Mouse (Mus musculus) heart, embryonic 15.5 days (tissue): ENCODE results near the gene Dlk2. TPM values are rescaled to one million over a fixed set of nuclear protein-coding genes. Genes with fewer than 3 reads are reported as not detected.

Experiments used
- ATAC-seq: fragments of 200-750 bp; cut with Nextera tagmentation; replicated peaks from 2 replicates; pipeline ENCODE4 v1.8.0; 2017; ENCODE audit warnings: low read depth, moderate TSS enrichment; ENCODE audit not compliant: insufficient number of reproducible peaks, insufficient read depth, low FRiP score
- H3K27ac ChIP-seq: fragments of 300-500 bp; sonication (generic); 2 replicates; pipeline ENCODE4 v1.5.1; 2015; ENCODE audit warnings: mild to moderate bottlenecking, inconsistent platforms
- H3K27me3 ChIP-seq: fragments of 300-500 bp; sonication (generic); 2 replicates; pipeline ENCODE4 v1.6.1; 2015; ENCODE audit warnings: inconsistent platforms
- H3K36me3 ChIP-seq: fragments of 300-500 bp; sonication (generic); 2 replicates; pipeline ENCODE4 v1.6.1; 2015; ENCODE audit warnings: mild to moderate bottlenecking, inconsistent platforms
- H3K4me1 ChIP-seq: fragments of 300-500 bp; sonication (generic); replicated peaks from 2 replicates; pipeline ENCODE4 v1.6.1; 2015; ENCODE audit warnings: inconsistent platforms
- H3K4me2 ChIP-seq: fragments of 300-500 bp; sonication (generic); 2 replicates; pipeline ENCODE4 v1.6.1; 2015; ENCODE audit warnings: inconsistent platforms, mild to moderate bottlenecking, moderate library complexity
- H3K4me3 ChIP-seq: fragments of 300-500 bp; sonication (generic); 2 replicates; pipeline ENCODE4 v1.5.1; 2015; ENCODE audit warnings: mild to moderate bottlenecking, inconsistent platforms
- H3K9ac ChIP-seq: fragments of 300-500 bp; sonication (generic); 2 replicates; pipeline ENCODE4 v1.6.1; 2015; ENCODE audit warnings: mild to moderate bottlenecking, inconsistent platforms
- H3K9me3 ChIP-seq: fragments of 300-500 bp; sonication (generic); replicated peaks from 2 replicates; pipeline ENCODE4 v1.6.1; 2016; ENCODE audit warnings: inconsistent platforms
- WGBS: fragments of 180-500 bp; shearing (Covaris S2); methylation state at CpG from one replicate; pipeline ENCODE4 v1.1.7; 2015; ENCODE audit warnings: mixed read lengths; 5-methylcytosine and 5-hydroxymethylcytosine counted together
- polyA plus RNA-seq: library from polyadenylated mRNA; unstranded; fragments of >200 nt; fragmentation: Nextera tagmentation; extraction: Ambion mirVana; gene quantifications from 2 replicates; pipeline ENCODE4 v1.2.1, GENCODE M21; 2015

The Dlk2 gene
- polyA plus RNA-seq, 1 experiment from 2014 or later, result 0.49 TPM

- ATAC-seq, result no peak
- Histone ChIP-seq H3K4me2 (no peak overlapping the region), H3K27me3 (no peaks in the 10 kb centered on the region), H3K9ac (no peak overlapping the region), H3K27ac (no peak overlapping the region), H3K9me3 (no peaks in the 10 kb centered on the region), H3K4me1 (peaks cover 4% of the 10 kb centered on the region), H3K4me3 (no peak overlapping the region), H3K36me3 (peaks cover 11% of the 10 kb centered on the region; the same call in 1 of the 2 replicates)
- 82% methylated on average over 14 of the region's 14 CpGs for WGBS
These were observed 25.0 kb downstream of the Dlk2 start for GRCm38 (mm10) chr17:46322046-46322823.

GRCm38 (mm10) chr17:46327413-46327905, 30.2 kb downstream of the Dlk2 start:
- no peaks in the 10 kb centered on the region for H3K27me3 ChIP-seq
- H3K4me1 ChIP-seq, result peaks cover 15% of the 10 kb centered on the region
- peaks cover 4% of the 10 kb centered on the region; the same call in 1 of the 2 replicates for H3K36me3 ChIP-seq
- peak overlapping the region; percentile 93 for H3K9ac ChIP-seq
- no peak; the same call in 1 of the 2 replicates for ATAC-seq
- no peaks in the 10 kb centered on the region for H3K9me3 ChIP-seq
- H3K4me3 ChIP-seq, result peak overlapping the region; percentile 85
- H3K27ac ChIP-seq, result peak overlapping the region; percentile 95
- peak overlapping the region; percentile 96 for H3K4me2 ChIP-seq
- WGBS, result 5% methylated on average over 27 of the region's 27 CpGs

GRCm38 (mm10) chr17:46327906-46328534, 30.8 kb downstream of the Dlk2 start, which contains the start of gene Abcc10:
Gene Abcc10, minus strand, starts transcription at chr17:46328352.
- WGBS, result under 1% methylated on average over 40 of the region's 40 CpGs
- H3K36me3 ChIP-seq, result peaks cover 2% of the 10 kb centered on the region; the same call in 1 of the 2 replicates
- peak within 1 kb of the TSS; percentile 93 for H3K9ac ChIP-seq
- H3K9me3 ChIP-seq, result no peaks in the 10 kb centered on the region
- H3K4me2 ChIP-seq, result peak within 1 kb of the TSS; percentile 96
- H3K27me3 ChIP-seq, result no peaks in the 10 kb centered on the region
- H3K4me3 ChIP-seq, result peak within 1 kb of the TSS; percentile 85
- ATAC-seq, result peak; percentile 98
- peak within 1 kb of the TSS; percentile 95 for H3K27ac ChIP-seq
- H3K4me1 ChIP-seq, result peaks cover 15% of the 10 kb centered on the region

- no peaks in the 10 kb centered on the region for H3K36me3 ChIP-seq
- peak overlapping the region; percentile 95 for H3K27ac ChIP-seq
- 72% methylated on average over 6 of the region's 6 CpGs for WGBS
- no peak for ATAC-seq
- peak overlapping the region; percentile 85 for H3K4me3 ChIP-seq
- peak overlapping the region; percentile 96 for H3K4me2 ChIP-seq
- H3K27me3 ChIP-seq, result no peaks in the 10 kb centered on the region
- peaks cover 15% of the 10 kb centered on the region for H3K4me1 ChIP-seq
- no peaks in the 10 kb centered on the region for H3K9me3 ChIP-seq
- no peak overlapping the region for H3K9ac ChIP-seq
These were observed 31.5 kb downstream of the Dlk2 start for GRCm38 (mm10) chr17:46328723-46329122.

- WGBS, result 26% methylated on average over 5 of the region's 5 CpGs
- Histone ChIP-seq H3K9me3 (no peaks in the 10 kb centered on the region), H3K4me2 (no peak overlapping the region), H3K27ac (no peak overlapping the region), H3K9ac (no peak overlapping the region), H3K27me3 (no peaks in the 10 kb centered on the region), H3K4me1 (no peaks in the 10 kb centered on the region), H3K36me3 (no peaks in the 10 kb centered on the region), H3K4me3 (no peak overlapping the region)
- no peak for ATAC-seq
These were observed 39.3 kb downstream of the Dlk2 start for GRCm38 (mm10) chr17:46336475-46336874.

- H3K27me3 ChIP-seq, result no peaks in the 10 kb centered on the region
- no peaks in the 10 kb centered on the region for H3K4me1 ChIP-seq
- WGBS, result 45% methylated on average over 7 of the region's 7 CpGs
- no peaks in the 10 kb centered on the region for H3K36me3 ChIP-seq
- H3K9ac ChIP-seq, result no peak overlapping the region
- 0 out of 2 replicates have a peak, but pooled peaks cover 6% of the 10 kb centered on the region for H3K9me3 ChIP-seq
- no peak overlapping the region for H3K4me2 ChIP-seq
- no peak overlapping the region for H3K27ac ChIP-seq
- no peak overlapping the region for H3K4me3 ChIP-seq
- no peak for ATAC-seq
These were observed 44.0 kb downstream of the Dlk2 start for GRCm38 (mm10) chr17:46341208-46341607.

- Histone ChIP-seq H3K4me3 (no peak overlapping the region), H3K27ac (no peak overlapping the region), H3K4me2 (no peak overlapping the region), H3K36me3 (no peaks in the 10 kb centered on the region), H3K27me3 (no peaks in the 10 kb centered on the region), H3K9me3 (no peaks in the 10 kb centered on the region), H3K9ac (no peak overlapping the region), H3K4me1 (no peaks in the 10 kb centered on the region)
- ATAC-seq, result no peak
- 73% methylated on average over 8 of the region's 8 CpGs for WGBS
These were observed 53.9 kb downstream of the Dlk2 start for GRCm38 (mm10) chr17:46351026-46351700.

Other genes with a start within 250 kb of the Dlk2 start
- 118 and 121 TPM in 2 replicates for gene Mrps18a, start 186.4 kb upstream of the Dlk2 start, polyA plus RNA-seq
- gene Rsph9, start 153.2 kb upstream of the Dlk2 start, polyA plus RNA-seq, result 5.8 and 6.9 TPM in 2 replicates
- 31.4 and 34.4 TPM in 2 replicates for gene Mad2l1bp, start 143.9 kb upstream of the Dlk2 start, polyA plus RNA-seq
- 33.8 and 36.8 TPM in 2 replicates for gene Gtpbp2, start 136.4 kb upstream of the Dlk2 start, polyA plus RNA-seq
- 11.7 and 12.7 TPM in 2 replicates for gene Polh, start 94.8 kb upstream of the Dlk2 start, polyA plus RNA-seq
- gene Xpo5, start 94.6 kb upstream of the Dlk2 start, polyA plus RNA-seq, result 15.1 and 22.0 TPM in 2 replicates
- gene Polr1c, start 49.4 kb upstream of the Dlk2 start, polyA plus RNA-seq, result 36.3 and 51.0 TPM in 2 replicates
- gene Yipf3, start 49.3 kb upstream of the Dlk2 start, polyA plus RNA-seq, result 72.1 and 97.8 TPM in 2 replicates
- gene Lrrc73, start 43.9 kb upstream of the Dlk2 start, polyA plus RNA-seq, result 0.47 and 0.94 TPM in 2 replicates
- 39.5 and 44.9 TPM in 2 replicates for gene Tjap1, start 14.4 kb upstream of the Dlk2 start, polyA plus RNA-seq
- gene Abcc10, start 30.9 kb downstream of the Dlk2 start, polyA plus RNA-seq, result 4.3 and 4.6 TPM in 2 replicates
- gene Zfp318, start 86.3 kb downstream of the Dlk2 start, polyA plus RNA-seq, result 6.4 and 6.5 TPM in 2 replicates
- gene Crip3, start 131.5 kb downstream of the Dlk2 start, polyA plus RNA-seq, result 3.5 and 28.8 TPM in 2 replicates
- 0.25 and 0.74 TPM in 2 replicates for gene Slc22a7, start 141.0 kb downstream of the Dlk2 start, polyA plus RNA-seq
- gene Ttbk1, start 190.3 kb downstream of the Dlk2 start, polyA plus RNA-seq, result 0.05 and 0.29 TPM in 2 replicates
- gene Dnph1, start 199.3 kb downstream of the Dlk2 start, polyA plus RNA-seq, result 23.1 and 27.6 TPM in 2 replicates
- 4.6 and 5.5 TPM in 2 replicates for gene Cul9, start 249.0 kb downstream of the Dlk2 start, polyA plus RNA-seq